Mouse (Mus musculus): ENCODE results near the gene Ppp2r5a. TPM values are rescaled to one million over a fixed set of nuclear protein-coding genes. Genes with fewer than 3 reads are reported as not detected.

Gene Ppp2r5a
- polyA plus RNA-seq, 1 experiment = 46.6 TPM

GRCm38 (mm10) chr1:191312513-191312941 lies 90.5 kb downstream of the Ppp2r5a start:
- peak overlapping the region; percentile 76 for H3K4me3 ChIP-seq (ENCODE audit: low read depth, low read length)
- H3K27ac ChIP-seq (ENCODE audit: insufficient read depth, low read depth, low read length) = peak overlapping the region; percentile 57; the same call in 1 of the 2 replicates
- WGBS = under 1% methylated on average over 14 of the region's 14 CpGs
- no peaks in the 10 kb centered on the region for H3K36me3 ChIP-seq (ENCODE audit: control insufficient read depth, insufficient read depth, low read length)
- H3K4me1 ChIP-seq (ENCODE audit: control insufficient read depth, insufficient read depth, insufficient read length, low read length) = peaks cover 4% of the 10 kb centered on the region
- H3K27me3 ChIP-seq (ENCODE audit: control insufficient read depth, insufficient read depth, low read length) = no peaks in the 10 kb centered on the region
- peak; percentile 99 for TF ChIP-seq CTCF (IDR thresholded peaks at IDR 0.05; ENCODE audit: extremely low read depth, insufficient read length, insufficient replicate concordance, low read depth, low read length)
- TF ChIP-seq POLR2A (IDR thresholded peaks at IDR 0.05; ENCODE audit: low read depth, low read length) = peak; percentile 36; the same call in 1 of the 2 replicates

- TF ChIP-seq POLR2A (IDR thresholded peaks at IDR 0.05; ENCODE audit: low read depth, low read length) (no peak), CTCF (IDR thresholded peaks at IDR 0.05; ENCODE audit: extremely low read depth, insufficient read length, insufficient replicate concordance, low read depth, low read length) (no peak)
- Histone ChIP-seq H3K36me3 (ENCODE audit: control insufficient read depth, insufficient read depth, low read length) (no peaks in the 10 kb centered on the region), H3K4me1 (ENCODE audit: control insufficient read depth, insufficient read depth, insufficient read length, low read length) (peaks cover 2% of the 10 kb centered on the region; the same call in 1 of the 2 replicates), H3K4me3 (ENCODE audit: low read depth, low read length) (no peak overlapping the region), H3K27me3 (ENCODE audit: control insufficient read depth, insufficient read depth, low read length) (no peaks in the 10 kb centered on the region), H3K27ac (ENCODE audit: insufficient read depth, low read depth, low read length) (no peak overlapping the region)
- 74% methylated on average over 4 of the region's 4 CpGs for WGBS
Observed at GRCm38 (mm10) chr1:191311296-191311898, 91.7 kb downstream of the Ppp2r5a start.

- Histone ChIP-seq H3K27me3 (ENCODE audit: control insufficient read depth, insufficient read depth, low read length) (no peaks in the 10 kb centered on the region), H3K4me1 (ENCODE audit: control insufficient read depth, insufficient read depth, insufficient read length, low read length) (no peaks in the 10 kb centered on the region), H3K27ac (ENCODE audit: insufficient read depth, low read depth, low read length) (no peak overlapping the region), H3K36me3 (ENCODE audit: control insufficient read depth, insufficient read depth, low read length) (no peaks in the 10 kb centered on the region), H3K4me3 (ENCODE audit: low read depth, low read length) (no peak overlapping the region)
- 89% methylated on average over 9 of the region's 9 CpGs for WGBS
- TF ChIP-seq CTCF (IDR thresholded peaks at IDR 0.05; ENCODE audit: extremely low read depth, insufficient read length, insufficient replicate concordance, low read depth, low read length) (peak; percentile 45; the same call in 1 of the 2 replicates), POLR2A (IDR thresholded peaks at IDR 0.05; ENCODE audit: low read depth, low read length) (no peak)
Observed at GRCm38 (mm10) chr1:191307766-191308455, 95.2 kb downstream of the Ppp2r5a start.

GRCm38 (mm10) chr1:191306316-191306715 lies 96.8 kb downstream of the Ppp2r5a start:
- TF ChIP-seq POLR2A (IDR thresholded peaks at IDR 0.05; ENCODE audit: low read depth, low read length) = no peak
- no peak for TF ChIP-seq CTCF (IDR thresholded peaks at IDR 0.05; ENCODE audit: extremely low read depth, insufficient read length, insufficient replicate concordance, low read depth, low read length)
- Histone ChIP-seq H3K4me1 (ENCODE audit: control insufficient read depth, insufficient read depth, insufficient read length, low read length) (no peaks in the 10 kb centered on the region), H3K27ac (ENCODE audit: insufficient read depth, low read depth, low read length) (no peak overlapping the region), H3K27me3 (ENCODE audit: control insufficient read depth, insufficient read depth, low read length) (no peaks in the 10 kb centered on the region), H3K36me3 (ENCODE audit: control insufficient read depth, insufficient read depth, low read length) (no peaks in the 10 kb centered on the region), H3K4me3 (ENCODE audit: low read depth, low read length) (no peak overlapping the region)
- 88% methylated on average over 9 of the region's 9 CpGs for WGBS

- Histone ChIP-seq H3K4me1 (ENCODE audit: control insufficient read depth, insufficient read depth, insufficient read length, low read length) (no peaks in the 10 kb centered on the region), H3K4me3 (ENCODE audit: low read depth, low read length) (no peak overlapping the region), H3K36me3 (ENCODE audit: control insufficient read depth, insufficient read depth, low read length) (no peaks in the 10 kb centered on the region), H3K27ac (ENCODE audit: insufficient read depth, low read depth, low read length) (no peak overlapping the region), H3K27me3 (ENCODE audit: control insufficient read depth, insufficient read depth, low read length) (no peaks in the 10 kb centered on the region)
- WGBS = 73% methylated on average over 7 of the region's 7 CpGs
- peak; percentile 21; the same call in 1 of the 2 replicates for TF ChIP-seq CTCF (IDR thresholded peaks at IDR 0.05; ENCODE audit: extremely low read depth, insufficient read length, insufficient replicate concordance, low read depth, low read length)
- no peak for TF ChIP-seq POLR2A (IDR thresholded peaks at IDR 0.05; ENCODE audit: low read depth, low read length)
Observed at GRCm38 (mm10) chr1:191305610-191306009, 97.5 kb downstream of the Ppp2r5a start.

- no peak overlapping the region for H3K4me3 ChIP-seq (ENCODE audit: low read depth, low read length)
- no peaks in the 10 kb centered on the region for H3K4me1 ChIP-seq (ENCODE audit: control insufficient read depth, insufficient read depth, insufficient read length, low read length)
- 52% methylated on average over 6 of the region's 6 CpGs for WGBS
- no peaks in the 10 kb centered on the region for H3K27me3 ChIP-seq (ENCODE audit: control insufficient read depth, insufficient read depth, low read length)
- no peaks in the 10 kb centered on the region for H3K36me3 ChIP-seq (ENCODE audit: control insufficient read depth, insufficient read depth, low read length)
- H3K27ac ChIP-seq (ENCODE audit: insufficient read depth, low read depth, low read length) = no peak overlapping the region
- no peak for TF ChIP-seq POLR2A (IDR thresholded peaks at IDR 0.05; ENCODE audit: low read depth, low read length)
- no peak for TF ChIP-seq CTCF (IDR thresholded peaks at IDR 0.05; ENCODE audit: extremely low read depth, insufficient read length, insufficient replicate concordance, low read depth, low read length)
Observed at GRCm38 (mm10) chr1:191304216-191304615, 98.9 kb downstream of the Ppp2r5a start.

GRCm38 (mm10) chr1:191303736-191304135 lies 99.3 kb downstream of the Ppp2r5a start:
- TF ChIP-seq CTCF (IDR thresholded peaks at IDR 0.05; ENCODE audit: extremely low read depth, insufficient read length, insufficient replicate concordance, low read depth, low read length) = no peak
- TF ChIP-seq POLR2A (IDR thresholded peaks at IDR 0.05; ENCODE audit: low read depth, low read length) = no peak
- no peak overlapping the region for H3K4me3 ChIP-seq (ENCODE audit: low read depth, low read length)
- WGBS = 80% methylated on average over 3 of the region's 3 CpGs
- H3K27ac ChIP-seq (ENCODE audit: insufficient read depth, low read depth, low read length) = no peak overlapping the region
- no peaks in the 10 kb centered on the region for H3K36me3 ChIP-seq (ENCODE audit: control insufficient read depth, insufficient read depth, low read length)
- H3K27me3 ChIP-seq (ENCODE audit: control insufficient read depth, insufficient read depth, low read length) = no peaks in the 10 kb centered on the region
- no peaks in the 10 kb centered on the region for H3K4me1 ChIP-seq (ENCODE audit: control insufficient read depth, insufficient read depth, insufficient read length, low read length)

Other genes starting within 250 kb of the Ppp2r5a start
- gene Fam71a, start 238.5 kb downstream of the Ppp2r5a start, polyA plus RNA-seq (2012; rRNA removed) = not detected in 2 replicates
- gene Atf3, start 185.2 kb downstream of the Ppp2r5a start, polyA plus RNA-seq (2012; rRNA removed) = 7.8 and 41.0 TPM in 2 replicates
- gene Nenf, start 85.1 kb downstream of the Ppp2r5a start, polyA plus RNA-seq (2012; rRNA removed) = 55.8 and 59.7 TPM in 2 replicates
- gene Tmem206, start 77.4 kb downstream of the Ppp2r5a start, polyA plus RNA-seq (2012; rRNA removed) = 2.2 and 2.7 TPM in 2 replicates
- 0.51 and 0.80 TPM in 2 replicates for gene Dtl, start 172.3 kb upstream of the Ppp2r5a start, polyA plus RNA-seq (2012; rRNA removed)
- gene Ints7, start 172.4 kb upstream of the Ppp2r5a start, polyA plus RNA-seq (2012; rRNA removed) = 4.6 and 9.8 TPM in 2 replicates